Mouse (Mus musculus) midbrain, postnatal 0 days (tissue): ENCODE data around the gene Gsdme. TPM values are rescaled to one million over a fixed set of nuclear protein-coding genes. Genes with fewer than 3 reads are reported as not detected.
A peak's percentile ranks its signal among the peaks of the same experiment; 100 is the strongest.

Experiments
- ATAC-seq: fragments of 200-750 bp; cut with Nextera tagmentation; 2 replicates; pipeline ENCODE4 v1.8.0; 2017; ENCODE audit warnings: moderate number of reproducible peaks, mild to moderate bottlenecking, moderate TSS enrichment, moderate library complexity; ENCODE audit not compliant: low FRiP score
- DNase-seq: peaks from one replicate; pipeline ENCODE4 v3.0.0-alpha.2; 2015; ENCODE audit warnings: low spot score
- H3K27ac ChIP-seq: fragments of 300-500 bp; sonication (generic); 2 replicates; pipeline ENCODE4 v1.5.1; 2014; ENCODE audit warnings: low read depth, mild to moderate bottlenecking, low read length, mixed read lengths
- H3K27me3 ChIP-seq: fragments of 300-500 bp; sonication (generic); 2 replicates; pipeline ENCODE4 v1.6.1; 2014; ENCODE audit warnings: low read length, control low read depth, mixed read lengths; ENCODE audit not compliant: insufficient read depth
- H3K36me3 ChIP-seq: fragments of 300-500 bp; sonication (generic); 2 replicates; pipeline ENCODE4 v1.6.1; 2014; ENCODE audit warnings: low read length, control low read depth, mixed read lengths; ENCODE audit not compliant: insufficient read depth
- H3K4me1 ChIP-seq: fragments of 300-500 bp; sonication (generic); 2 replicates; pipeline ENCODE4 v1.6.1; 2014; ENCODE audit warnings: mild to moderate bottlenecking, control low read depth, antibody characterized with exemption, low read length, mixed read lengths; ENCODE audit not compliant: insufficient read depth
- H3K4me2 ChIP-seq: fragments of 300-500 bp; sonication (generic); 2 replicates; pipeline ENCODE4 v1.6.1; 2014; ENCODE audit warnings: low read depth, mild to moderate bottlenecking, low read length, mixed read lengths; ENCODE audit not compliant: poor library complexity, severe bottlenecking
- H3K4me3 ChIP-seq: fragments of 300-500 bp; sonication (generic); 2 replicates; pipeline ENCODE4 v1.5.1; 2014; ENCODE audit warnings: low read depth, mild to moderate bottlenecking, low read length, moderate library complexity
- H3K9ac ChIP-seq: fragments of 300-500 bp; sonication (generic); replicated peaks from 2 replicates; pipeline ENCODE4 v1.6.1; 2014; ENCODE audit warnings: mild to moderate bottlenecking, low read length, moderate library complexity, mixed read lengths; ENCODE audit not compliant: poor library complexity, severe bottlenecking
- H3K9me3 ChIP-seq: fragments of 300-500 bp; sonication (generic); 2 replicates; pipeline ENCODE4 v1.6.1; 2016; ENCODE audit warnings: low read length, control low read depth
- CTCF ChIP-seq: IDR thresholded peaks from 2 replicates; pipeline ENCODE4 v1.5.1; 2016; ENCODE audit warnings: antibody characterized with exemption, mild to moderate bottlenecking
- WGBS: fragments of 180-500 bp; shearing (Covaris S2); extraction: QIAGEN DNeasy Blood & Tissue Kit; methylation state at CpG from one replicate; pipeline ENCODE4 v1.1.7; 2014; 5-methylcytosine and 5-hydroxymethylcytosine counted together
- polyA plus RNA-seq: library from polyadenylated mRNA; unstranded; fragments of >200 nt; fragmentation: Nextera tagmentation; extraction: Ambion mirVana; gene quantifications from 2 replicates; pipeline ENCODE4 v1.2.1, GENCODE M21; 2015
- total RNA-seq: library from RNA; depleted of rRNA; stranded (reverse); fragments of >200 nt; gene quantifications from 2 replicates; pipeline ENCODE4 v1.2.3, GENCODE M21; 2014; rRNA removed

Gsdme gene
- 22.7 and 25.8 TPM in 2 replicates for total RNA-seq
- polyA plus RNA-seq: 88.6 and 89.5 TPM in 2 replicates

DNA sequence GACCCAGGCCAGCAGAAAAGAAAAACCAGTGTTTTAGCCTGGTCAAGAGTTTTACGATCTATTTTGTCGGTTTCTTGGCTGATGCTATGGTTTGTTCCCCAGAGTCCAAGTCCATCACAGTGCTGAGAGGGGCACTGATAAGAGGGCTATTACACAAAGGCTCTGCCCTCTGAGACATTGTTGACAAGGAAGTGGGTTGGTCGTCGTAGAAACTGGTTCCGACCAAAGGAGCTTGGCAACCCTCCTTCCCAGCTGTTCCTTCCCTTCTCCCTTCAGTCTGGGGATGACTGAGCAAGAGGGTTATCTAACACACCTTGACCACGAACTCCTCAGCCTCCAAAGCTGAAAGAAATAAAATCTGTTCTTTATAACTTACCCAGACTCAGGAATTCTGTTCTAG, at the start of gene Gsdme:
Gene Gsdme (minus strand): TSS at position 193 of the 400 bp plus-strand sequence.
- no peaks in the 10 kb centered on the region for H3K27me3 ChIP-seq
- no peaks in the 10 kb centered on the region for H3K9me3 ChIP-seq
- H3K27ac ChIP-seq: no peak within 1 kb of the TSS
- 84% methylated on average over 6 of the region's 6 CpGs for WGBS
- no peak within 1 kb of the TSS for H3K4me2 ChIP-seq
- no peak for TF ChIP-seq CTCF
- H3K9ac ChIP-seq: no peak within 1 kb of the TSS
- no peak within 1 kb of the TSS for H3K4me3 ChIP-seq
- DNase-seq (no peak), ATAC-seq (no peak)
- peaks cover 4% of the 10 kb centered on the region; the same call in 1 of the 2 replicates for H3K4me1 ChIP-seq
- no peaks in the 10 kb centered on the region for H3K36me3 ChIP-seq

- no peaks in the 10 kb centered on the region for H3K4me1 ChIP-seq
- H3K9me3 ChIP-seq: no peaks in the 10 kb centered on the region
- WGBS: 48% methylated on average over 4 of the region's 4 CpGs
- H3K4me3 ChIP-seq: no peak overlapping the region
- no peak overlapping the region for H3K9ac ChIP-seq
- TF ChIP-seq CTCF: peak; percentile 88
- no peak overlapping the region for H3K4me2 ChIP-seq
- H3K36me3 ChIP-seq: no peaks in the 10 kb centered on the region
- no peaks in the 10 kb centered on the region for H3K27me3 ChIP-seq
- ATAC-seq (peak; percentile 49; the same call in 1 of the 2 replicates), DNase-seq (peak; percentile 83)
- no peak overlapping the region for H3K27ac ChIP-seq
Observed at GRCm38 (mm10) chr6:50312647-50313046, 49.0 kb upstream of the Gsdme start.

DNA sequence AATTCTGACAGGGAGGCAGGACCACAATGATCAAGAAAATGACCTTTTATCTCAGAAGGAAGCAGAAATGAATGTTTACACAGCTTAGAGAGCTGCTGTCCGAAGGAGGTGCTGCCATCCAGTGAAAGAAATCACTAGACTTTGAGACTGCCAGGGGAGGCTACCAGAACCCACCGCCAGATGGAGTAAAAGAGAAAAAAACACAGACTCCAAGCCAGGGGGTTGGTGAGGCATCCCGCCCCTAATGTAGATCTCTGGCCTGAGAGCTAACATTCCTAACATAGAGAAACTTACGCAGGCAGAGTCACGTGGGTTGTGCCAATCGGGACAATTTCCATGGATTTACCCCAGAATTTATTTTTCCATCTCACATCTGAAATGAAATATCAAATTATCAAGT, 45.4 kb upstream of the Gsdme start:
- Histone ChIP-seq H3K9ac (no peak overlapping the region), H3K4me3 (no peak overlapping the region), H3K4me2 (no peak overlapping the region), H3K9me3 (no peaks in the 10 kb centered on the region), H3K4me1 (no peaks in the 10 kb centered on the region), H3K27ac (no peak overlapping the region), H3K27me3 (no peaks in the 10 kb centered on the region), H3K36me3 (no peaks in the 10 kb centered on the region)
- WGBS: 45% methylated on average over 6 of the region's 6 CpGs
- DNase-seq: peak; percentile 61
- peak; percentile 83 for TF ChIP-seq CTCF
- ATAC-seq: no peak

DNA sequence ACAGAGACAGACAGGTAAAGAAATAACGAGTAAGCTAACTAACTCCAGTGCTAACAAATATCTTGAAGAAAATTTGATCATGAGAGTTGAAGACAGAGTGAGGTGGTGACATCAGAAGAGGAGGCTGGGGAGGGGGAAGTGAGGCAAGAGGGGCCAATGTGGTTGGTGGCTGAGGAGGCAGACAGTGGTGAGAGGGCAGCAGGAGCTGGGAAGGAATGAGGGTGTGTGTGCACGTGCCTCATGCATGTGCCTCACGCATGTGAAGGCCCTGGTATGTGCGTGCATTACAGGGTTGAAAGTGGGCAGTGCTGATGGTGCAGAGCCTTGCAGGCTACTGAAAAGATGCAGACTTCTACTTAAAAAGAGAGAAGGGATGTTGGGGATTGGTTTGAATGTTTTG, 43.0 kb upstream of the Gsdme start:
- H3K36me3 ChIP-seq: no peaks in the 10 kb centered on the region
- no peak for ATAC-seq
- TF ChIP-seq CTCF: no peak
- WGBS: 80% methylated on average over 4 of the region's 4 CpGs
- H3K9ac ChIP-seq: no peak overlapping the region
- no peak overlapping the region for H3K4me2 ChIP-seq
- no peaks in the 10 kb centered on the region for H3K27me3 ChIP-seq
- DNase-seq: no peak
- no peaks in the 10 kb centered on the region for H3K4me1 ChIP-seq
- no peaks in the 10 kb centered on the region for H3K9me3 ChIP-seq
- H3K27ac ChIP-seq: no peak overlapping the region
- H3K4me3 ChIP-seq: no peak overlapping the region

- TF ChIP-seq CTCF: peak; percentile 96
- no peaks in the 10 kb centered on the region for H3K27me3 ChIP-seq
- ATAC-seq (no peak), DNase-seq (peak; percentile 76)
- H3K4me3 ChIP-seq: no peak overlapping the region
- no peaks in the 10 kb centered on the region for H3K9me3 ChIP-seq
- H3K27ac ChIP-seq: no peak overlapping the region
- H3K36me3 ChIP-seq: no peaks in the 10 kb centered on the region
- no peak overlapping the region for H3K4me2 ChIP-seq
- no peaks in the 10 kb centered on the region for H3K4me1 ChIP-seq
- no peak overlapping the region for H3K9ac ChIP-seq
- 69% methylated on average over 4 of the region's 4 CpGs for WGBS
Observed at GRCm38 (mm10) chr6:50304949-50305491, 41.4 kb upstream of the Gsdme start.

DNA sequence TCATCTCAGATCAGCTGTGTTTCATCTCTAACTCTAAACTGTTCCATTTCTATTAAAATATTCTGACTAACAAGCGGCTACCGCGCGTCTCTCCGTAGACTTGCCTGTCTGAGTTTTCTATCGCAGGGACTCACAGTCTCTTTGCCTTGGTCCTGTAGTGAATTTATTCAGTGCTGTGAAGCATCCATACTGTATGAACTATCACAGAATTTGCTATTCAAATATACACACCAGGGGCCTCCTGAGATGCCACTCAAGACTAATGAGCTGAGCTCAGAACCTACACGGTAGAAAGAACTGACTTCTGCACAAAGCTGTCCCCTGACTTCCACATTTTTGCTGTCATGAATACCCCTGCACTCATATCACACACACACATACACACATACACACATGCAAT, 37.5 kb upstream of the Gsdme start:
- no peaks in the 10 kb centered on the region for H3K27me3 ChIP-seq
- no peak overlapping the region for H3K27ac ChIP-seq
- WGBS: 46% methylated on average over 7 of the region's 7 CpGs
- H3K36me3 ChIP-seq: no peaks in the 10 kb centered on the region
- peak; percentile 65; the same call in 1 of the 2 replicates for ATAC-seq
- no peak for TF ChIP-seq CTCF
- H3K4me2 ChIP-seq: no peak overlapping the region
- DNase-seq: no peak
- no peaks in the 10 kb centered on the region for H3K4me1 ChIP-seq
- no peak overlapping the region for H3K9ac ChIP-seq
- no peak overlapping the region for H3K4me3 ChIP-seq
- H3K9me3 ChIP-seq: no peaks in the 10 kb centered on the region
